Mouse (Mus musculus) spleen, adult 2 months (tissue): ENCODE data around the gene Cblc. TPM values are rescaled to one million over a fixed set of nuclear protein-coding genes. Genes with fewer than 3 reads are reported as not detected.

Source experiments
- DNase-seq, 2 experiments: peaks; one replicate each; pipeline versions ENCODE4 v3.0.0 to v3.0.0-alpha.2; 2012 to 2021; ENCODE audit warnings: low spot score in 2 of 2, low read depth in 1 of 2
- H3K27ac ChIP-seq: fragments of 200-500 bp; 2 replicates; pipeline ENCODE4 v1.5.1; 2012; ENCODE audit warnings: low read length, inconsistent platforms; ENCODE audit not compliant: insufficient read depth
- H3K27me3 ChIP-seq: fragments of 200-500 bp; 2 replicates; pipeline ENCODE4 v1.6.1; 2012; ENCODE audit warnings: mild to moderate bottlenecking, moderate library complexity, low read length, inconsistent platforms; ENCODE audit not compliant: control insufficient read depth, insufficient read depth
- H3K36me3 ChIP-seq: fragments of 200-500 bp; 2 replicates; pipeline ENCODE4 v1.6.1; 2012; ENCODE audit warnings: mild to moderate bottlenecking, low read length, inconsistent platforms; ENCODE audit not compliant: control insufficient read depth, insufficient read depth
- H3K4me1 ChIP-seq: fragments of 200-500 bp; 2 replicates; pipeline ENCODE4 v1.6.1; 2011; ENCODE audit warnings: inconsistent platforms; ENCODE audit not compliant: control insufficient read depth, insufficient read depth, insufficient read length
- H3K4me3 ChIP-seq: fragments of 200-500 bp; 2 replicates; pipeline ENCODE4 v1.5.1; 2011; ENCODE audit warnings: mild to moderate bottlenecking, inconsistent platforms; ENCODE audit not compliant: insufficient read depth, insufficient read length; ENCODE audit errors: extremely low read depth
- CTCF ChIP-seq: fragments of 200-500 bp; IDR thresholded peaks from 2 replicates; pipeline ENCODE4 v1.5.1; 2011; ENCODE audit warnings: mild to moderate bottlenecking, inconsistent platforms; ENCODE audit not compliant: insufficient read depth, insufficient read length, insufficient replicate concordance; ENCODE audit errors: extremely low read depth
- POLR2A ChIP-seq: fragments of 200-500 bp; IDR thresholded peaks from 2 replicates; pipeline ENCODE4 v1.6.1; 2011; ENCODE audit warnings: low read depth, low read length, inconsistent platforms
- WGBS: fragments of 180-500 bp; shearing (Covaris S2); methylation state at CpG from one replicate; pipeline ENCODE4 v1.1.7; 2018; 5-methylcytosine and 5-hydroxymethylcytosine counted together
- polyA plus RNA-seq: library from polyadenylated mRNA; depleted of rRNA; stranded (reverse); fragments of >200 nt; gene quantifications from 2 replicates; pipeline ENCODE4 v1.2.3, GENCODE M21; 2012

Gene Cblc
- polyA plus RNA-seq, 1 experiment, result 1.4 TPM

GRCm38 (mm10) chr7:19760021-19760420 is 36.6 kb downstream of the Cblc start:
- Histone ChIP-seq H3K36me3 (no peaks in the 10 kb centered on the region), H3K4me3 (no peak overlapping the region), H3K27ac (no peak overlapping the region), H3K4me1 (no peaks in the 10 kb centered on the region), H3K27me3 (no peaks in the 10 kb centered on the region)
- no peak for DNase-seq
- WGBS, result 82% methylated on average over 13 of the region's 13 CpGs
- TF ChIP-seq POLR2A (no peak), CTCF (no peak)

GRCm38 (mm10) chr7:19758623-19759022 is 38.0 kb downstream of the Cblc start:
- WGBS, result 93% methylated on average over 13 of the region's 13 CpGs
- Histone ChIP-seq H3K36me3 (no peaks in the 10 kb centered on the region), H3K4me3 (no peak overlapping the region), H3K27ac (no peak overlapping the region), H3K27me3 (no peaks in the 10 kb centered on the region), H3K4me1 (no peaks in the 10 kb centered on the region)
- TF ChIP-seq CTCF (no peak), POLR2A (no peak)
- DNase-seq, result no peak

GRCm38 (mm10) chr7:19755851-19756786 is 40.5 kb downstream of the Cblc start:
- 34% methylated on average over 24 of the region's 24 CpGs for WGBS
- TF ChIP-seq POLR2A (no peak), CTCF (no peak)
- H3K27ac ChIP-seq, result peak overlapping the region; percentile 40
- H3K4me1 ChIP-seq, result no peaks in the 10 kb centered on the region
- H3K27me3 ChIP-seq, result no peaks in the 10 kb centered on the region
- no peak for DNase-seq
- no peaks in the 10 kb centered on the region for H3K36me3 ChIP-seq
- no peak overlapping the region for H3K4me3 ChIP-seq

- DNase-seq, result no peak
- WGBS, result 93% methylated on average over 2 of the region's 2 CpGs
- Histone ChIP-seq H3K27me3 (no peaks in the 10 kb centered on the region), H3K4me3 (no peak overlapping the region), H3K4me1 (no peaks in the 10 kb centered on the region), H3K36me3 (no peaks in the 10 kb centered on the region), H3K27ac (no peak overlapping the region)
- no peak for TF ChIP-seq POLR2A
- TF ChIP-seq CTCF, result no peak
These were observed 41.6 kb downstream of the Cblc start for GRCm38 (mm10) chr7:19755008-19755407.

GRCm38 (mm10) chr7:19754065-19754464 is 42.5 kb downstream of the Cblc start:
- Histone ChIP-seq H3K27me3 (peaks cover 4% of the 10 kb centered on the region), H3K4me1 (no peaks in the 10 kb centered on the region), H3K27ac (no peak overlapping the region), H3K4me3 (no peak overlapping the region), H3K36me3 (no peaks in the 10 kb centered on the region)
- DNase-seq, result no peak
- WGBS, result 58% methylated on average over 1 of the region's 1 CpGs
- no peak for TF ChIP-seq CTCF
- TF ChIP-seq POLR2A, result no peak

- TF ChIP-seq CTCF (no peak), POLR2A (no peak)
These were observed 43.0 kb downstream of the Cblc start for GRCm38 (mm10) chr7:19753587-19753986.

GRCm38 (mm10) chr7:19752652-19753051 is 44.0 kb downstream of the Cblc start:
- TF ChIP-seq CTCF (no peak), POLR2A (no peak)
- no peaks in the 10 kb centered on the region for H3K36me3 ChIP-seq
- H3K27me3 ChIP-seq, result peaks cover 4% of the 10 kb centered on the region
- WGBS, result 89% methylated on average over 8 of the region's 8 CpGs
- no peak overlapping the region for H3K27ac ChIP-seq
- H3K4me1 ChIP-seq, result no peaks in the 10 kb centered on the region; the same call in 1 of the 2 replicates
- H3K4me3 ChIP-seq, result no peak overlapping the region
- DNase-seq, result no peak

More at GRCm38 (mm10) chr7:19753587-19753986, 43.0 kb downstream of the Cblc start:
- peaks cover 4% of the 10 kb centered on the region for H3K27me3 ChIP-seq
- DNase-seq, result no peak
- no peak overlapping the region for H3K27ac ChIP-seq
- H3K36me3 ChIP-seq, result no peaks in the 10 kb centered on the region
- no peaks in the 10 kb centered on the region; the same call in 1 of the 2 replicates for H3K4me1 ChIP-seq
- H3K4me3 ChIP-seq, result no peak overlapping the region
- 12% methylated on average over 7 of the region's 7 CpGs for WGBS
